Mouse (Mus musculus): ENCODE measurements at regions not wholly inside any gene's neighbourhood (a gene's known extent, or its start where the extent isn't known, plus 50 kb on each side); places are given as distances from the start of the nearest gene placed in this dataset.

- no peak for DNase-seq
Measured at GRCm38 (mm10) chr4:10774557-10775215, 99.6 kb upstream of the 2610301B20Rik start.

- no peak for DNase-seq
Measured at GRCm38 (mm10) chr4:10786701-10787100, 87.6 kb upstream of the 2610301B20Rik start.

GRCm38 (mm10) chr4:10788306-10788705 lies 86.0 kb upstream of the 2610301B20Rik start:
- DNase-seq = no peak

- no peak for DNase-seq
Measured at GRCm38 (mm10) chr4:10789141-10789540, 85.2 kb upstream of the 2610301B20Rik start.

GRCm38 (mm10) chr4:10792628-10793027 lies 81.7 kb upstream of the 2610301B20Rik start:
- DNase-seq = no peak

- DNase-seq = no peak
Measured at GRCm38 (mm10) chr4:10794471-10794870, 79.8 kb upstream of the 2610301B20Rik start.

GRCm38 (mm10) chr4:10800780-10801553 lies 73.3 kb upstream of the 2610301B20Rik start:
- peak; percentile 55 to 62 for DNase-seq

GRCm38 (mm10) chr4:10804735-10805134 lies 69.6 kb upstream of the 2610301B20Rik start:
- no peak for DNase-seq

GRCm38 (mm10) chr4:10807260-10807659 lies 67.0 kb upstream of the 2610301B20Rik start:
- no peak for DNase-seq

GRCm38 (mm10) chr4:10812931-10813330 lies 61.4 kb upstream of the 2610301B20Rik start:
- DNase-seq = no peak

Measured in cerebellum, adult 18-20 months (tissue).